Mouse (Mus musculus) gastrocnemius, postnatal 4 days (tissue): ENCODE data around the gene Phf5a. TPM values are rescaled to one million over a fixed set of nuclear protein-coding genes. Genes with fewer than 3 reads are reported as not detected.

Experiments
- DNase-seq, 2 experiments: peaks; one replicate each; pipeline ENCODE4 v3.0.0; 2021 to 2022; ENCODE audit warnings: low spot score in 2 of 2, mixed read lengths in 2 of 2
- total RNA-seq, 2 experiments: library from RNA; stranded (reverse); gene quantifications; 2 replicates each; pipeline ENCODE4 v1.2.3; 2021

Gene Phf5a
- total RNA-seq, 2 experiments from 2014 or later, result 48.9 to 55.8 TPM

GRCm38 (mm10) chr15:81851375-81851774 lies 20.3 kb downstream of the Phf5a start:
- DNase-seq, result no peak

- no peak for DNase-seq
Observed at GRCm38 (mm10) chr15:81850718-81851117, 21.0 kb downstream of the Phf5a start.

GRCm38 (mm10) chr15:81849104-81849503 lies 22.6 kb downstream of the Phf5a start:
- no peak for DNase-seq

- DNase-seq, result no peak
Observed at GRCm38 (mm10) chr15:81848301-81848700, 23.4 kb downstream of the Phf5a start.

- no peak for DNase-seq
Observed at GRCm38 (mm10) chr15:81847861-81848260, 23.9 kb downstream of the Phf5a start.

- no peak for DNase-seq
Observed at GRCm38 (mm10) chr15:81847161-81847560, 24.6 kb downstream of the Phf5a start.

- DNase-seq, result no peak
Observed at GRCm38 (mm10) chr15:81846755-81847154, 25.0 kb downstream of the Phf5a start.

- no peak for DNase-seq
Observed at GRCm38 (mm10) chr15:81845724-81846123, 26.0 kb downstream of the Phf5a start.

GRCm38 (mm10) chr15:81845033-81845625 lies 26.6 kb downstream of the Phf5a start:
- DNase-seq, result no peak

- DNase-seq, result no peak
Observed at GRCm38 (mm10) chr15:81842275-81842674, 29.4 kb downstream of the Phf5a start.

- no peak for DNase-seq
Observed at GRCm38 (mm10) chr15:81840306-81840705, 31.4 kb downstream of the Phf5a start.

- peak in 1 of 2 experiments; percentile 61 for DNase-seq
Observed at GRCm38 (mm10) chr15:81839634-81840033, 32.1 kb downstream of the Phf5a start.

- DNase-seq, result no peak
Observed at GRCm38 (mm10) chr15:81838554-81839235, 33.0 kb downstream of the Phf5a start.

- DNase-seq, result no peak
Observed at GRCm38 (mm10) chr15:81836966-81837920, 34.5 kb downstream of the Phf5a start.

- peak; percentile 78 to 86 for DNase-seq
Observed at GRCm38 (mm10) chr15:81836124-81836821, 35.4 kb downstream of the Phf5a start.

- no peak for DNase-seq
Observed at GRCm38 (mm10) chr15:81835007-81835880, 36.5 kb downstream of the Phf5a start.

GRCm38 (mm10) chr15:81834171-81834841 lies 37.4 kb downstream of the Phf5a start:
- DNase-seq, result no peak

- DNase-seq, result no peak
Observed at GRCm38 (mm10) chr15:81833481-81833880, 38.2 kb downstream of the Phf5a start.

- no peak for DNase-seq
Observed at GRCm38 (mm10) chr15:81832219-81832618, 39.5 kb downstream of the Phf5a start.
